Mouse (Mus musculus): Measurements from ENCODE around the gene Gm3285. TPM values are rescaled to one million over a fixed set of nuclear protein-coding genes. Genes with fewer than 3 reads are reported as not detected.

Gm3285 gene
- not detected in 2 replicates for polyA plus RNA-seq (2014; fragmentation: Nextera tagmentation; extraction: Ambion mirVana)

GRCm38 (mm10) chr10:77861675-77862074 is at the start of gene Gm3285:
TSS of gene Gm3285 (plus strand) at chr10:77861975.
- no peaks in the 10 kb centered on the region for H3K9me3 ChIP-seq (ENCODE audit: control insufficient read depth, low read length)
- H3K4me3 ChIP-seq (ENCODE audit: low read depth, low read length): no peak within 1 kb of the TSS
- H3K9ac ChIP-seq (ENCODE audit: low read length): no peak within 1 kb of the TSS
- no peaks in the 10 kb centered on the region for H3K4me1 ChIP-seq (ENCODE audit: control insufficient read depth, insufficient read depth, low read length)
- 48% methylated on average over 7 of the region's 7 CpGs for WGBS
- H3K27me3 ChIP-seq (ENCODE audit: control insufficient read depth, insufficient read depth, low read length): no peaks in the 10 kb centered on the region
- H3K4me2 ChIP-seq: no peak within 1 kb of the TSS
- no peak for ATAC-seq (ENCODE audit: low FRiP score)
- no peak within 1 kb of the TSS for H3K27ac ChIP-seq (ENCODE audit: low read depth, low read length)
- no peaks in the 10 kb centered on the region for H3K36me3 ChIP-seq (ENCODE audit: control insufficient read depth, insufficient read depth, low read length)
- peak; percentile 72 for DNase-seq (ENCODE audit: low spot score, missing footprints)

GRCm38 (mm10) chr10:77814382-77814781 is 47.4 kb upstream of the Gm3285 start, which contains the start of gene Gm2696:
TSS of gene Gm2696 (plus strand) at chr10:77814682.
- Histone ChIP-seq H3K9ac (ENCODE audit: low read length) (no peak within 1 kb of the TSS), H3K4me2 (no peak within 1 kb of the TSS), H3K4me3 (ENCODE audit: low read depth, low read length) (no peak within 1 kb of the TSS), H3K36me3 (ENCODE audit: control insufficient read depth, insufficient read depth, low read length) (no peaks in the 10 kb centered on the region), H3K27ac (ENCODE audit: low read depth, low read length) (no peak within 1 kb of the TSS), H3K27me3 (ENCODE audit: control insufficient read depth, insufficient read depth, low read length) (no peaks in the 10 kb centered on the region), H3K4me1 (ENCODE audit: control insufficient read depth, insufficient read depth, low read length) (no peaks in the 10 kb centered on the region), H3K9me3 (ENCODE audit: control insufficient read depth, low read length) (no peaks in the 10 kb centered on the region)
- DNase-seq (ENCODE audit: low spot score, missing footprints): peak; percentile 75
- no peak for ATAC-seq (ENCODE audit: low FRiP score)
- WGBS: 65% methylated on average over 4 of the region's 4 CpGs

GRCm38 (mm10) chr10:77815514-77815913 is 46.3 kb upstream of the Gm3285 start:
- DNase-seq (ENCODE audit: low spot score, missing footprints) (peak; percentile 90), ATAC-seq (ENCODE audit: low FRiP score) (no peak)
- H3K36me3 ChIP-seq (ENCODE audit: control insufficient read depth, insufficient read depth, low read length): no peaks in the 10 kb centered on the region
- no peak overlapping the region for H3K4me2 ChIP-seq
- 33% methylated on average over 5 of the region's 5 CpGs for WGBS
- H3K9me3 ChIP-seq (ENCODE audit: control insufficient read depth, low read length): no peaks in the 10 kb centered on the region
- H3K4me1 ChIP-seq (ENCODE audit: control insufficient read depth, insufficient read depth, low read length): no peaks in the 10 kb centered on the region
- no peak overlapping the region for H3K4me3 ChIP-seq (ENCODE audit: low read depth, low read length)
- no peak overlapping the region for H3K27ac ChIP-seq (ENCODE audit: low read depth, low read length)
- no peak overlapping the region for H3K9ac ChIP-seq (ENCODE audit: low read length)
- no peaks in the 10 kb centered on the region for H3K27me3 ChIP-seq (ENCODE audit: control insufficient read depth, insufficient read depth, low read length)

- H3K36me3 ChIP-seq (ENCODE audit: control insufficient read depth, insufficient read depth, low read length): no peaks in the 10 kb centered on the region
- ATAC-seq (ENCODE audit: low FRiP score): no peak
- 94% methylated on average over 4 of the region's 4 CpGs for WGBS
- no peaks in the 10 kb centered on the region for H3K4me1 ChIP-seq (ENCODE audit: control insufficient read depth, insufficient read depth, low read length)
- H3K4me3 ChIP-seq (ENCODE audit: low read depth, low read length): no peak overlapping the region
- H3K27me3 ChIP-seq (ENCODE audit: control insufficient read depth, insufficient read depth, low read length): no peaks in the 10 kb centered on the region
- no peak for DNase-seq (ENCODE audit: low spot score, missing footprints)
- H3K9ac ChIP-seq (ENCODE audit: low read length): no peak overlapping the region
- H3K27ac ChIP-seq (ENCODE audit: low read depth, low read length): no peak overlapping the region
- H3K9me3 ChIP-seq (ENCODE audit: control insufficient read depth, low read length): no peaks in the 10 kb centered on the region
- no peak overlapping the region for H3K4me2 ChIP-seq
These were observed 43.3 kb upstream of the Gm3285 start for GRCm38 (mm10) chr10:77818523-77818922.

- H3K4me1 ChIP-seq (ENCODE audit: control insufficient read depth, insufficient read depth, low read length): no peaks in the 10 kb centered on the region
- no peak overlapping the region for H3K4me3 ChIP-seq (ENCODE audit: low read depth, low read length)
- H3K27me3 ChIP-seq (ENCODE audit: control insufficient read depth, insufficient read depth, low read length): no peaks in the 10 kb centered on the region
- H3K36me3 ChIP-seq (ENCODE audit: control insufficient read depth, insufficient read depth, low read length): no peaks in the 10 kb centered on the region
- ATAC-seq (ENCODE audit: low FRiP score): no peak
- no peak overlapping the region for H3K9ac ChIP-seq (ENCODE audit: low read length)
- no peak overlapping the region for H3K27ac ChIP-seq (ENCODE audit: low read depth, low read length)
- DNase-seq (ENCODE audit: low spot score, missing footprints): peak; percentile 66
- WGBS: 32% methylated on average over 4 of the region's 4 CpGs
- no peaks in the 10 kb centered on the region for H3K9me3 ChIP-seq (ENCODE audit: control insufficient read depth, low read length)
- no peak overlapping the region for H3K4me2 ChIP-seq
These were observed 42.6 kb upstream of the Gm3285 start for GRCm38 (mm10) chr10:77819203-77819602.

GRCm38 (mm10) chr10:77826951-77827350 is 34.8 kb upstream of the Gm3285 start, which contains the start of gene Krtap10-4:
TSS of gene Krtap10-4 (minus strand) at chr10:77827095.
- H3K4me2 ChIP-seq: no peak within 1 kb of the TSS
- no peak for DNase-seq (ENCODE audit: low spot score, missing footprints)

GRCm38 (mm10) chr10:77835647-77836046 is 26.1 kb upstream of the Gm3285 start, which contains the start of gene Krtap10-10:
TSS of gene Krtap10-10 (plus strand) at chr10:77835947.
- no peak for ATAC-seq (ENCODE audit: low FRiP score)

More at GRCm38 (mm10) chr10:77826951-77827350, 34.8 kb upstream of the Gm3285 start, which contains the start of gene Krtap10-4:
- Histone ChIP-seq H3K4me3 (ENCODE audit: low read depth, low read length) (no peak within 1 kb of the TSS), H3K4me1 (ENCODE audit: control insufficient read depth, insufficient read depth, low read length) (no peaks in the 10 kb centered on the region), H3K9ac (ENCODE audit: low read length) (no peak within 1 kb of the TSS), H3K9me3 (ENCODE audit: control insufficient read depth, low read length) (no peaks in the 10 kb centered on the region), H3K36me3 (ENCODE audit: control insufficient read depth, insufficient read depth, low read length) (no peaks in the 10 kb centered on the region), H3K27ac (ENCODE audit: low read depth, low read length) (no peak within 1 kb of the TSS), H3K27me3 (ENCODE audit: control insufficient read depth, insufficient read depth, low read length) (no peaks in the 10 kb centered on the region)
- ATAC-seq (ENCODE audit: low FRiP score): no peak
- 80% methylated on average over 6 of the region's 6 CpGs for WGBS

GRCm38 (mm10) chr10:77839006-77839405 is 22.8 kb upstream of the Gm3285 start:
- WGBS: 80% methylated on average over 6 of the region's 6 CpGs

More at GRCm38 (mm10) chr10:77835647-77836046, 26.1 kb upstream of the Gm3285 start, which contains the start of gene Krtap10-10:
- H3K27me3 ChIP-seq (ENCODE audit: control insufficient read depth, insufficient read depth, low read length): no peaks in the 10 kb centered on the region
- H3K36me3 ChIP-seq (ENCODE audit: control insufficient read depth, insufficient read depth, low read length): no peaks in the 10 kb centered on the region
- H3K4me2 ChIP-seq: no peak within 1 kb of the TSS
- WGBS: 71% methylated on average over 9 of the region's 9 CpGs
- H3K27ac ChIP-seq (ENCODE audit: low read depth, low read length): no peak within 1 kb of the TSS
- no peaks in the 10 kb centered on the region for H3K4me1 ChIP-seq (ENCODE audit: control insufficient read depth, insufficient read depth, low read length)
- H3K9me3 ChIP-seq (ENCODE audit: control insufficient read depth, low read length): no peaks in the 10 kb centered on the region
- no peak for DNase-seq (ENCODE audit: low spot score, missing footprints)
- H3K4me3 ChIP-seq (ENCODE audit: low read depth, low read length): no peak within 1 kb of the TSS
- no peak within 1 kb of the TSS for H3K9ac ChIP-seq (ENCODE audit: low read length)

GRCm38 (mm10) chr10:77846503-77846902 is 15.3 kb upstream of the Gm3285 start, which contains the start of gene Gm36176:
TSS of gene Gm36176 (plus strand) at chr10:77846803.
- WGBS: 65% methylated on average over 2 of the region's 3 CpGs
- ATAC-seq (ENCODE audit: low FRiP score): no peak

More at GRCm38 (mm10) chr10:77839006-77839405, 22.8 kb upstream of the Gm3285 start:
- H3K27me3 ChIP-seq (ENCODE audit: control insufficient read depth, insufficient read depth, low read length): no peaks in the 10 kb centered on the region
- H3K4me2 ChIP-seq: no peak overlapping the region
- H3K36me3 ChIP-seq (ENCODE audit: control insufficient read depth, insufficient read depth, low read length): no peaks in the 10 kb centered on the region
- ATAC-seq (ENCODE audit: low FRiP score) (no peak), DNase-seq (ENCODE audit: low spot score, missing footprints) (no peak)
- no peaks in the 10 kb centered on the region for H3K4me1 ChIP-seq (ENCODE audit: control insufficient read depth, insufficient read depth, low read length)
- no peak overlapping the region for H3K4me3 ChIP-seq (ENCODE audit: low read depth, low read length)
- peaks cover under 1% of the 10 kb centered on the region; the same call in 1 of the 2 replicates for H3K9me3 ChIP-seq (ENCODE audit: control insufficient read depth, low read length)
- H3K27ac ChIP-seq (ENCODE audit: low read depth, low read length): no peak overlapping the region
- no peak overlapping the region for H3K9ac ChIP-seq (ENCODE audit: low read length)

More at GRCm38 (mm10) chr10:77846503-77846902, 15.3 kb upstream of the Gm3285 start, which contains the start of gene Gm36176:
- Histone ChIP-seq H3K9me3 (ENCODE audit: control insufficient read depth, low read length) (peaks cover 6% of the 10 kb centered on the region; the same call in 1 of the 2 replicates), H3K4me3 (ENCODE audit: low read depth, low read length) (no peak within 1 kb of the TSS), H3K9ac (ENCODE audit: low read length) (no peak within 1 kb of the TSS), H3K36me3 (ENCODE audit: control insufficient read depth, insufficient read depth, low read length) (no peaks in the 10 kb centered on the region), H3K27ac (ENCODE audit: low read depth, low read length) (no peak within 1 kb of the TSS), H3K4me1 (ENCODE audit: control insufficient read depth, insufficient read depth, low read length) (no peaks in the 10 kb centered on the region), H3K27me3 (ENCODE audit: control insufficient read depth, insufficient read depth, low read length) (no peaks in the 10 kb centered on the region), H3K4me2 (no peak within 1 kb of the TSS)
- DNase-seq (ENCODE audit: low spot score, missing footprints): no peak

Data from midbrain, embryonic 11.5 days (tissue).